8 mouse cellular contexts compared by ENCODE assay signal in the genomic region with DNA sequence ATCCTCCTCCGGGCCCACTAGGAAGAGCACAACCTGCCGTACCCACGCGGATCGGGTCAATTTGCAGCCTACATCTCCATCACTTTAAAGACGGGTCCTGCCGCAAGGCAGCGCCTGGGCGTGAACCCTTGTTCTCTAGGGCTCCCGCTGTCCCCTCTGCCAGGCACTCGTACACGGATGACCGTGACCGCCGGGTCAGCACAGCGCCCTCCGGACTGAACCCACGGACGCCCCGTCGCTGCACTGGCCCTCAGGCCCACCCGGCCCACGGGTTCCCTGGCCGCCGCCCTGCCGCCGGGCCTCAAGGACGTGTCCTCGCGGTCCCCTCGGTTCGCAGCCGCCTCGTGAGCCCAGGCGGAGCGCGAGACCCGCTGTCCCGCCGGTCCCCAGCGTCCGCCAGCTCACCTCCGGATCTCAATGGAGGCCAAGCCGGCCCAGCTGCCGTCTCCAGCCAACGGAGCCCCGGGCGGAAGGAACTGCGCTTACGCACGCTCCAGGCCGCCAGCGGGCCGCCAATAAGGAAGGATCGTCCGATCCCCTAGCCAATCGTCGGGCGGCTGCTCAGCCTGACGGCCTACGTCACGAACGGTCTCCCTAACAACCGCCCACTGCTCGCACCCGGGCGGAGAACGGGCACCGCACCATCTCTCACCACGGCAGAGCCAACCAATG. TPM values are rescaled to one million over a fixed set of nuclear protein-coding genes. Genes with fewer than 3 reads are reported as not detected.
A peak's percentile ranks its signal among the peaks of the same experiment; 100 is the strongest.
DNase-seq lines count a peak whose midpoint lies in the region; ATAC-seq lines count a peak whose summit lies in the region.

A gene (minus strand): TSS at position 531 of the 672 bp plus-strand sequence.

- H3K27me3 ChIP-seq in heart, embryonic 13.5 days (replicated peaks), result no peaks in the 10 kb centered on the region
- no peaks in the 10 kb centered on the region for H3K27me3 ChIP-seq in liver, embryonic 12.5 days (replicated peaks)
- H3K27me3 ChIP-seq in stomach, embryonic 15.5 days (replicated peaks), result no peaks in the 10 kb centered on the region

- peak within 1 kb of the TSS; percentile 98 for H3K9ac ChIP-seq in heart, embryonic 13.5 days
- H3K9ac ChIP-seq in liver, embryonic 12.5 days, result peak within 1 kb of the TSS; percentile 99
- H3K9ac ChIP-seq in stomach, embryonic 15.5 days, result peak within 1 kb of the TSS; percentile 76

- H3K4me1 ChIP-seq in brown adipose tissue, adult 24 weeks (ENCODE audit: control insufficient read depth, insufficient read depth, insufficient read length, low read length), result no peaks in the 10 kb centered on the region
- peaks cover 38% of the 10 kb centered on the region for H3K4me1 ChIP-seq in heart, embryonic 13.5 days
- peaks cover 52% of the 10 kb centered on the region for H3K4me1 ChIP-seq in liver, embryonic 12.5 days
- H3K4me1 ChIP-seq in stomach, embryonic 15.5 days, result peaks cover 8% of the 10 kb centered on the region; the same call in 1 of the 2 replicates

- peak within 1 kb of the TSS; percentile 87 for H3K4me3 ChIP-seq in brown adipose tissue, adult 24 weeks (ENCODE audit: insufficient read depth, low read depth, low read length)
- peak within 1 kb of the TSS; percentile 97 for H3K4me3 ChIP-seq in heart, embryonic 13.5 days
- H3K4me3 ChIP-seq in liver, embryonic 12.5 days, result peak within 1 kb of the TSS; percentile 99
- peak within 1 kb of the TSS; percentile 78 for H3K4me3 ChIP-seq in stomach, embryonic 15.5 days (replicated peaks)

- peak within 1 kb of the TSS; percentile 59 for H3K27ac ChIP-seq in brown adipose tissue, adult 24 weeks (replicated peaks; ENCODE audit: low read depth, low read length)
- peak within 1 kb of the TSS; percentile 94 for H3K27ac ChIP-seq in heart, embryonic 13.5 days (replicated peaks)
- peak within 1 kb of the TSS; percentile 96 for H3K27ac ChIP-seq in liver, embryonic 12.5 days
- H3K27ac ChIP-seq in stomach, embryonic 15.5 days, result peak within 1 kb of the TSS; percentile 88

- DNase-seq in CD4-positive, CD25-positive, alpha-beta regulatory T cell, adult 2 months (ENCODE audit: low read depth, low spot score), result peak; percentile 97
- DNase-seq in fat pad, adult 2 months (ENCODE audit: extremely low read depth, low read depth, low spot score), result peak; percentile 66
- DNase-seq in kidney, postnatal 10 days, result peak; percentile 98
- DNase-seq in natural killer cell, adult 2 months (ENCODE audit: low spot score in 2 of 2), result peak; percentile 91 to 95

- under 1% methylated on average over 68 of the region's 70 CpGs for WGBS in heart, embryonic 13.5 days
- WGBS in liver, embryonic 12.5 days (ENCODE audit: insufficient replicate concordance), result under 1% methylated on average over 70 of the region's 70 CpGs
- WGBS in stomach, embryonic 15.5 days, result 0% methylated on average over 65 of the region's 70 CpGs

- peaks cover 13% of the 10 kb centered on the region for H3K36me3 ChIP-seq in heart, embryonic 13.5 days
- peaks cover 22% of the 10 kb centered on the region for H3K36me3 ChIP-seq in liver, embryonic 12.5 days
- H3K36me3 ChIP-seq in stomach, embryonic 15.5 days, result peaks cover 5% of the 10 kb centered on the region

- peak; percentile 100 for ATAC-seq in heart, embryonic 13.5 days (ENCODE audit: extremely low read depth, insufficient number of reproducible peaks, low FRiP score, low TSS enrichment)
- ATAC-seq in liver, embryonic 12.5 days, result peak; percentile 99
- peak; percentile 100 for ATAC-seq in stomach, embryonic 15.5 days (ENCODE audit: insufficient read depth, low FRiP score, low read depth)

- no peaks in the 10 kb centered on the region for H3K9me3 ChIP-seq in heart, embryonic 13.5 days
- H3K9me3 ChIP-seq in liver, embryonic 12.5 days (replicated peaks), result no peaks in the 10 kb centered on the region
- H3K9me3 ChIP-seq in stomach, embryonic 15.5 days, result no peaks in the 10 kb centered on the region

- H3K4me2 ChIP-seq in heart, embryonic 13.5 days, result peak within 1 kb of the TSS; percentile 73
- H3K4me2 ChIP-seq in liver, embryonic 12.5 days, result peak within 1 kb of the TSS; percentile 75
- peak within 1 kb of the TSS; percentile 60 for H3K4me2 ChIP-seq in stomach, embryonic 15.5 days

RNA-seq across cellular contexts. Expression of the gene that starts here (rescaled TPM):
- polyA plus RNA-seq in brown adipose tissue, adult 24 weeks (2012; ENCODE audit: insufficient read depth, insufficient read length, missing spikeins), result 3.8 and 5.7 TPM in 2 replicates
- polyA plus RNA-seq in heart, embryonic 13.5 days (2015; fragmentation: Nextera tagmentation; extraction: Ambion mirVana), result 30.4 and 33.6 TPM in 2 replicates
- 79.3 and 87.9 TPM in 2 replicates for polyA plus RNA-seq in liver, embryonic 12.5 days (2016; fragmentation: Nextera tagmentation; extraction: Ambion mirVana)
- polyA plus RNA-seq in stomach, embryonic 15.5 days (2015; fragmentation: Nextera tagmentation; extraction: Ambion mirVana), result 73.7 and 74.0 TPM in 2 replicates

Comparison
In these comparisons a context has a peak if more than half of its experiments do, and no peak if none do; other contexts are left out.
1. Peak in every context shown above with its lines: DNase-seq, ATAC-seq, H3K4me3 ChIP-seq and H3K27ac ChIP-seq.